Mouse (Mus musculus) olfactory bulb, adult 2 months (tissue): ENCODE measurements around the gene Olfr1418.

Experiments used
- CTCF ChIP-seq: fragments of 200-500 bp; IDR thresholded peaks from 2 replicates; pipeline ENCODE4 v1.5.1; 2012; ENCODE audit warnings: low read depth, mild to moderate bottlenecking, low read length, moderate library complexity; ENCODE audit not compliant: insufficient read depth
- POLR2A ChIP-seq: fragments of 200-500 bp; IDR thresholded peaks from 2 replicates; pipeline ENCODE4 v1.6.1; 2012; ENCODE audit warnings: mild to moderate bottlenecking, low read depth, low read length, moderate library complexity; ENCODE audit not compliant: insufficient read depth

- no peak for TF ChIP-seq CTCF
- TF ChIP-seq POLR2A, result no peak
Measured at GRCm38 (mm10) chr19:11811688-11812365, 49.0 kb downstream of the Olfr1418 start.
